Comparison of ENCODE assay signal across 9 mouse cellular contexts in the genomic region with DNA sequence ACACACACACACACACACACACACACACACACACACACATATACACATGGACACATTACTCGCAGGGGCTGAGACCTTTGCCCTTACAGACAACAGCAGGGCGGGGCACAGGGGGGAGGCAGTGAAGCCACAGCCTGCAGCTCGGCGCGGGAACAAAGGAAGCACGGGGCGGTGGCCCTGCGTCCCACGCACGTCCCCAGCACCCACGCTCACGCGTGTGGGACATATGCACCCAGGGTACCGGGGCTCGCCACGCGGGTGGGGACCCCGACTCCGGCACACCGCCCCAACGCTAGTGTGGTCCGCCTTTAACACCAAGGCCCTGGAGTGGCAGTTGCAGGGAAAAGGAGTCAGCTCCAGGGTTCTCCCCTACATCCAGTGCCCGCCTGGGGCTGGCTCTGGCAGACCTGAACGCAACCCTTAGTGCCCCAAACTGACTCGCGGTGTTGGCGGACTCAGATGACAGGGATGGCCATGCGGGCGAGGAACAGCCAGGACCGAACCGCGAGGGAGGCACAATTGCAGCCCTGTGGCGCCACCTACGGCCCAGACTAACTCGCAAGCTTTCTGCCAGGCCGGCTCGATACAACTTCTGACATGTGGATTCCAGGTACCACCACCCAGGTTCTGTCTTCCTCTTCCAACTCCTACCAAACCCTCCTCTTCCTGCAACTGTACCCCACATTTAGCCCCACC.
A peak's percentile ranks its signal among the peaks of the same experiment; 100 is the strongest.
DNase-seq lines count a peak whose midpoint lies in the region; ATAC-seq and TF ChIP-seq lines count a peak whose summit lies in the region.
"Had no signal": no experiment of that assay in that cellular context is flagged by ENCODE, and none has a peak within 500 bp of the region (broad histone marks: within the 10 kb centered on the region; RNA-seq: fewer than 3 reads in every experiment).

No protein-coding gene starts in this region.

- no peak for TF ChIP-seq POLR2A in CH12.LX (IDR thresholded peaks at IDR 0.05; ENCODE audit: low read depth, low read length)
- TF ChIP-seq POLR2A in testis, adult 2 months (IDR thresholded peaks at IDR 0.05; ENCODE audit: control insufficient read depth, low read depth, low read length) = no peak

- TF ChIP-seq RAD21 in CH12.LX (IDR thresholded peaks at IDR 0.05; ENCODE audit: low read depth, low read length) = peak; percentile 98

- peak; percentile 76 for DNase-seq in CH12.LX (ENCODE audit: extremely low read depth)
- peak; percentile 75 for DNase-seq in c-Kit-positive CD71-positive TER-119-negative erythroid progenitor cells, embryonic 14.5 days (ENCODE audit: low read depth)
- DNase-seq in heart, postnatal 25 days (ENCODE audit: low spot score) = peak; percentile 57
- peak; percentile 83 for DNase-seq in layer of hippocampus, adult 11-12 months (ENCODE audit: low spot score)
- peak; percentile 88 for DNase-seq in liver, postnatal 0 days

- intact Hi-C loops in heart, postnatal 25 days (cut with DNase I) = loop anchor here (2.0 to 10.0 kb wide), 4 partner anchors 112 to 894 kb away; no protein-coding TSS in a partner anchor

- no peak overlapping the region for H3K27ac ChIP-seq in CH12.LX (ENCODE audit: insufficient read depth, low read depth)
- H3K27ac ChIP-seq in forebrain, embryonic 15.5 days (replicated peaks) = no peak overlapping the region
- no peak overlapping the region for H3K27ac ChIP-seq in liver, postnatal 0 days (ENCODE audit: low read depth)
- no peak overlapping the region for H3K27ac ChIP-seq in neural tube, embryonic 14.5 days (ENCODE audit: low read depth, low read length)
- H3K27ac ChIP-seq in testis, adult 2 months (ENCODE audit: control insufficient read depth, insufficient read depth, low read depth, low read length) = no peak overlapping the region
- H3K27ac ChIP-seq: macrophage had no signal

- peak overlapping the region; percentile 35; the same call in 1 of the 2 replicates for H3K4me2 ChIP-seq in CH12.LX (ENCODE audit: insufficient read depth, low read depth, poor library complexity, severe bottlenecking)
- peak overlapping the region; percentile 88 for H3K4me2 ChIP-seq in forebrain, embryonic 15.5 days (replicated peaks)
- H3K4me2 ChIP-seq in liver, postnatal 0 days (ENCODE audit: low read depth, low read length) = peak overlapping the region; percentile 88
- peak overlapping the region; percentile 87 for H3K4me2 ChIP-seq in neural tube, embryonic 14.5 days (ENCODE audit: low read depth, low read length)

- peak; percentile 80 for ATAC-seq in forebrain, embryonic 15.5 days (replicated peaks)
- peak; percentile 86 for ATAC-seq in liver, postnatal 0 days
- peak; percentile 73 for ATAC-seq in neural tube, embryonic 14.5 days (ENCODE audit: low read depth)

- in situ Hi-C loops in CH12.LX (cut with MboI; ENCODE audit: low pct_ligation_motif_present, low pct_unique_long_range_greater_than_20kb, low sequenced_read_pairs) = loop anchor here (25.0 kb wide), 1 partner anchor 877 kb away; no protein-coding TSS in a partner anchor

- H3K4me1 ChIP-seq in CH12.LX (ENCODE audit: control insufficient read depth in 1 of 2, insufficient read depth in 2 of 2) = peaks cover 4 to 7% of the 10 kb centered on the region in 2 experiments
- H3K4me1 ChIP-seq in forebrain, embryonic 15.5 days = peaks cover 4% of the 10 kb centered on the region; the same call in 1 of the 2 replicates
- peaks cover 3% of the 10 kb centered on the region; the same call in 1 of the 2 replicates for H3K4me1 ChIP-seq in liver, postnatal 0 days (ENCODE audit: insufficient read depth)
- H3K4me1 ChIP-seq in neural tube, embryonic 14.5 days (ENCODE audit: control insufficient read depth, insufficient read depth, low read length) = peaks cover 7% of the 10 kb centered on the region; the same call in 1 of the 2 replicates
- H3K4me1 ChIP-seq in testis, adult 2 months (ENCODE audit: control insufficient read depth, insufficient read depth, low read length) = peaks cover 6% of the 10 kb centered on the region

- H3K9ac ChIP-seq in CH12.LX (ENCODE audit: insufficient read depth, low read depth) = no peak overlapping the region
- H3K9ac ChIP-seq in forebrain, embryonic 15.5 days (replicated peaks) = peak overlapping the region; percentile 66
- peak overlapping the region; percentile 56; the same call in 1 of the 2 replicates for H3K9ac ChIP-seq in liver, postnatal 0 days (replicated peaks)
- peak overlapping the region; percentile 55 for H3K9ac ChIP-seq in neural tube, embryonic 14.5 days (replicated peaks; ENCODE audit: low read depth, low read length)

- dilution Hi-C loops in CH12.LX (cut with MboI; ENCODE audit: extremely low pct_ligation_motif_present, extremely low pct_unique_long_range_greater_than_20kb, low sequenced_read_pairs) = no loop called here

- peak; percentile 29 to 87; a peak in 3 of 4 replicates for TF ChIP-seq CTCF in CH12.LX (conservative IDR thresholded peaks at IDR 0.05 in 1 of 2, IDR thresholded peaks at IDR 0.05 in 1 of 2; ENCODE audit: low read depth in 2 of 2, low read length in 2 of 2)
- TF ChIP-seq CTCF in liver, postnatal 0 days (IDR thresholded peaks at IDR 0.05; ENCODE audit: low read depth) = peak; percentile 90
- peak; percentile 77; the same call in 1 of the 2 replicates for TF ChIP-seq CTCF in testis, adult 2 months (IDR thresholded peaks at IDR 0.05; ENCODE audit: control insufficient read depth, insufficient read depth, insufficient replicate concordance, low read depth, low read length)

- WGBS in forebrain, embryonic 15.5 days = 12% methylated on average over 37 of the region's 37 CpGs
- 5% methylated on average over 37 of the region's 37 CpGs for WGBS in liver, postnatal 0 days (ENCODE audit: insufficient replicate concordance)
- WGBS in neural tube, embryonic 14.5 days = 24% methylated on average over 37 of the region's 37 CpGs

- H3K79me2 ChIP-seq in CH12.LX (replicated peaks; ENCODE audit: control insufficient read depth, extremely low read depth, insufficient read depth, poor library complexity, severe bottlenecking) = no peaks in the 10 kb centered on the region

- H3K27me3 ChIP-seq in CH12.LX (replicated peaks) = no peaks in the 10 kb centered on the region
- H3K27me3 ChIP-seq in forebrain, embryonic 15.5 days = 0 out of 2 replicates have a peak, but pooled peaks cover 3% of the 10 kb centered on the region
- no peaks in the 10 kb centered on the region for H3K27me3 ChIP-seq in liver, postnatal 0 days (ENCODE audit: insufficient read depth, low read length)
- no peaks in the 10 kb centered on the region for H3K27me3 ChIP-seq in neural tube, embryonic 14.5 days (ENCODE audit: control insufficient read depth, insufficient read depth, low read length)
- H3K27me3 ChIP-seq in testis, adult 2 months (ENCODE audit: control insufficient read depth, insufficient read depth, low read length) = no peaks in the 10 kb centered on the region

- TF ChIP-seq EP300 in CH12.LX (IDR thresholded peaks at IDR 0.05; ENCODE audit: low read length) = no peak
- TF ChIP-seq EP300 in liver, postnatal 0 days (IDR thresholded peaks at IDR 0.05; ENCODE audit: low read depth) = no peak

- no peaks in the 10 kb centered on the region for H3K9me3 ChIP-seq in CH12.LX (replicated peaks; ENCODE audit: low read length)
- H3K9me3 ChIP-seq in forebrain, embryonic 15.5 days = no peaks in the 10 kb centered on the region
- H3K9me3 ChIP-seq in liver, postnatal 0 days (ENCODE audit: low read length) = no peaks in the 10 kb centered on the region
- H3K9me3 ChIP-seq in neural tube, embryonic 14.5 days (ENCODE audit: control insufficient read depth, low read length) = no peaks in the 10 kb centered on the region

- no peaks in the 10 kb centered on the region for H3K36me3 ChIP-seq in CH12.LX (replicated peaks in 1 of 2; ENCODE audit: control insufficient read depth in 1 of 2, insufficient read depth in 1 of 2, low read length in 1 of 2)
- no peaks in the 10 kb centered on the region for H3K36me3 ChIP-seq in forebrain, embryonic 15.5 days
- H3K36me3 ChIP-seq in liver, postnatal 0 days (replicated peaks; ENCODE audit: insufficient read depth, low read length) = no peaks in the 10 kb centered on the region
- no peaks in the 10 kb centered on the region for H3K36me3 ChIP-seq in neural tube, embryonic 14.5 days (ENCODE audit: control insufficient read depth, insufficient read depth, low read length)
- H3K36me3 ChIP-seq in testis, adult 2 months (ENCODE audit: control insufficient read depth, insufficient read depth, low read length) = no peaks in the 10 kb centered on the region

- peak overlapping the region in 1 of 3 experiments; percentile 9 for H3K4me3 ChIP-seq in CH12.LX (replicated peaks in 1 of 3; ENCODE audit: low read depth in 2 of 3, low read length in 2 of 3, poor library complexity in 1 of 3)
- peak overlapping the region; percentile 41 for H3K4me3 ChIP-seq in forebrain, embryonic 15.5 days
- peak overlapping the region; percentile 40 for H3K4me3 ChIP-seq in liver, postnatal 0 days (ENCODE audit: low read depth, low read length)
- peak overlapping the region; percentile 33 for H3K4me3 ChIP-seq in neural tube, embryonic 14.5 days (ENCODE audit: low read depth, low read length)
- H3K4me3 ChIP-seq in testis, adult 2 months (ENCODE audit: control insufficient read depth, low read depth, low read length) = peak overlapping the region; percentile 65

TF ChIP-seq in CH12.LX, 34 proteins besides CTCF, POLR2A, EP300 and RAD21 (continues in another document):
- TF ChIP-seq GABPA (IDR thresholded peaks at IDR 0.05; ENCODE audit: insufficient replicate concordance, low read depth, low read length) (no peak), CHD1 (IDR thresholded peaks at IDR 0.05; ENCODE audit: low read depth, low read length) (no peak), ELF1 (IDR thresholded peaks at IDR 0.05; ENCODE audit: low read depth, low read length) (0 out of 2 replicates have a peak, but pooled peaks have one; percentile 20), NELFE (IDR thresholded peaks at IDR 0.05; ENCODE audit: low read depth, low read length) (peak; percentile 31; the same call in 1 of the 2 replicates), BHLHE40 (IDR thresholded peaks at IDR 0.05; ENCODE audit: low read depth, low read length) (no peak), SMC3 (IDR thresholded peaks at IDR 0.05; ENCODE audit: low read depth, low read length) (peak; percentile 70), TCF12 (IDR thresholded peaks at IDR 0.05; ENCODE audit: low read depth, low read length) (peak; percentile 49), PAX5 (IDR thresholded peaks at IDR 0.05; ENCODE audit: low read length) (no peak), MAX (IDR thresholded peaks at IDR 0.05; ENCODE audit: low read length) (peak; percentile 55; the same call in 1 of the 2 replicates), RCOR1 (conservative IDR thresholded peaks at IDR 0.05; ENCODE audit: low read depth, low read length) (no peak), ZC3H11A (IDR thresholded peaks at IDR 0.05; ENCODE audit: low read depth, low read length) (peak; percentile 22; the same call in 1 of the 2 replicates), MAZ (IDR thresholded peaks at IDR 0.05; ENCODE audit: low read depth, low read length) (0 out of 2 replicates have a peak, but pooled peaks have one; percentile 40), ZNF384 (IDR thresholded peaks at IDR 0.05; ENCODE audit: low read depth, low read length) (no peak), USF2 (conservative IDR thresholded peaks at IDR 0.05; ENCODE audit: low read depth, low read length) (no peak), MAFK (IDR thresholded peaks at IDR 0.05; ENCODE audit: insufficient replicate concordance, low read length) (no peak)

Comparison
In these comparisons a context has a peak if more than half of its experiments do, and no peak if none do; other contexts are left out.
1. H3K4me2 ChIP-seq: peak in every context shown above with its lines; median percentile 88 in forebrain, embryonic 15.5 days; 88 in liver, postnatal 0 days; 87 in neural tube, embryonic 14.5 days; 35 in CH12.LX.